Mouse (Mus musculus) cerebellum, adult (tissue): ENCODE results near the gene Crtap.
"Not testable (repeated sequence)": the region's sequence is repeated elsewhere in the genome, so short reads cannot be mapped to it uniquely, and the experiment has no call there.

Source experiments
- ATAC-seq: cut with Nextera tagmentation; 2 replicates; pipeline ENCODE4 v1.9.2; 2017; ENCODE audit warnings: mild to moderate bottlenecking, moderate library complexity, mixed read lengths; ENCODE audit not compliant: insufficient number of reproducible peaks, low FRiP score, low TSS enrichment

Gene Crtap

DNA sequence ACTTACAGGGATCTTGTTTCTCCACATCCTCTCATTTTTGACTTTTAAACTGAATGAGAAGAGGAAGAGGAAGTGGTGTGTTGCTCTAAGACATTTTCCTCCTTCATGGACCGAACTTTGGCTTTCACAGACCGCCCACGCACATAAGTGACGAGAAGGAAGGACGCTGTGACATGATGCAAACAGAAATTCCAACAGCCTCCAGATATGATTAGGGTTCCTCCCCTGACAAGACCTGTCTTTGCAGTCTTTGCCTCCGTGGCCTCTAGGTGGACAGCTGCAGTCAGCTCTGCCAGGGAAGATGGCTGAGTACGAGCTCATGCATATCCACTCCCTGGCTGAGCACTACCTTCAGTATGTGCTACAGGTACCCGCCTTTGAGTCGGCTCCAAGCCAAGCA lies 60.6 kb downstream of the Crtap start, which contains the start of gene Bcl2a1c:
Gene Bcl2a1c, plus strand, starts transcription at position 281 of the 400 bp plus-strand sequence.
- ATAC-seq: not testable (repeated sequence)

DNA sequence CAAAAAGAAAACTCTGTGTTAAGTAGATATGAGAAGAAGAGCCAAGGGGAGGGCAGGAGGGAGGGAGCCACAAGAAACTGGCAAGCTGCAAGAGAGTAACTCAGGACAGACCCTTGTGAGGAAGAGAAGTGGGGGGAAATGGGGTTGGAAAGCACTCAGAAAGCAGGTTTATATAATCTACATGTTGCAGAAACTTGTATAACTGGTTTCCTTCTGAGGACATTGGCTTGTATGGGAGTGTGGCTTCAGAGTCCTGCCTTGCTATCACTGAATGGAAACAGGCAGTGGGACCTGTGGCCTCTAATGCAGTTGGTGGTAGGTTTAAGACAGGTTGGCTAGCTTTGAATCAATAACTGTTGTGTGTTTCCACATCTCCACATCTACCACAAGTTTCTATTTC lies 62.1 kb downstream of the Crtap start:
- not testable (repeated sequence) for ATAC-seq

DNA sequence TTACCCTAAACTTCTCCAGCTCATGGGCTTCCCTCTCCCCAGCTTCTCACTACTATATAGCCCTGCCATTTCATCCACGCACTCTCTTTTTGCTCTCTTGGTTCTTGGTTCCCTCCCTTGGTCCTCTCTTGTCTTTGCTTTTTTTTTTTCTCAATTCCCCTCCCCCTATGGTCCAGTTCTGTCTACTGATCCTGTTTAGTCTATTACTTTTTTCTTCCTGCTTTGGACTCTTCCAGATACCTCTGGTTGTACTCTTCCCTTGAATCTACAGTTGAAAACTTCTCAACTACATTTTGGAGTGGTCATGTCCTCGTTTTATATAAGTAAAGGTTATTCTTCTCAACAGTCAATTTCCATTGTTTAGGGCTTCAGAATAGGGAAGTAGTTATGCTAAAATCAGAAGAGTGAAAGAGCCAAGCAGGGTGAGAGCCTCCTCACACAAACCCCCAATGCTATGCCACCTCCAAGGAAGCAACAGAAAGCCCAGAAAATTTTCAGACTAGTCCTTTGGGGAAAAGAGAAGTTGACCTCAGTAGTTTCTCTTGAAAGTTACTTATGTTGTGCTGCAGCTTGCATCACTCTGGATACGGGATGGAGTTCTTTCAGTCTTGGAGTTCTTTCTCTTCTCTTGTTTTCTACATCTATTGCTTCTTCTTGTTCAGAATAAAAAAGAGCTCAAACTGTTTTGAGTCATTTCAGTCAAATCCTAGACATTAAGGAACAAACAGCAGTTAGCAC lies 64.3 kb downstream of the Crtap start:
- ATAC-seq: no peak
